Mouse (Mus musculus): Measurements from ENCODE around the gene Ins2. TPM values are rescaled to one million over a fixed set of nuclear protein-coding genes. Genes with fewer than 3 reads are reported as not detected.
A peak's percentile ranks its signal among the peaks of the same experiment; 100 is the strongest.

Gene Ins2
- polyA plus RNA-seq, 1 experiment, result not detected

- TF ChIP-seq POLR2A (IDR thresholded peaks at IDR 0.05; ENCODE audit: borderline replicate concordance, extremely low read depth, low read depth, low read length) (no peak), CTCF (IDR thresholded peaks at IDR 0.05; ENCODE audit: insufficient read depth, low read length) (no peak)
- Histone ChIP-seq H3K4me3 (replicated peaks; ENCODE audit: extremely low read depth, low read depth, low read length) (no peak overlapping the region), H3K4me1 (ENCODE audit: control insufficient read depth, insufficient read depth, low read length) (no peaks in the 10 kb centered on the region)
- 92% methylated on average over 4 of the region's 4 CpGs for WGBS
- no peak for DNase-seq
Observed at GRCm38 (mm10) chr7:142666109-142666508, 77.1 kb downstream of the Ins2 start.

DNA sequence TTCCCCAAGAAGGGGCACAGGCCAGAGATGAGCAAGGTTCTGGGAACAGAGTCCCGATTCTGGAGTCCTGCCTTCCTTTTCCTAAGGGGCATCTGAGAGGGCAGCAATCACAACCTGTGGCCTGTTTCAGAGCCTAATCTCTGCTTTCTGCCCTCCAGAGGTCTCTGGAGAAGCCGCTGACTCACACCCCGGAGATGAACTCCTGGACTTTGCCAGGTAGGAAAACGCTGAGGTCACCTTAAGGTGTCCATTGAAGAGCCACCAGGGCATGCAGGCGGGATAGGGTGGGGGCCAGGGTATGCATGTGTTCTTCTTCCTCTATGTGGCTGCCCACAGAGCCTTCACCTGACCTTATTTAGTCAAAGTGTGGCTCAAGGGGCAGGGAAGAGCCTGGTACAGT is 77.8 kb downstream of the Ins2 start:
- Histone ChIP-seq H3K4me1 (ENCODE audit: control insufficient read depth, insufficient read depth, low read length) (no peaks in the 10 kb centered on the region), H3K4me3 (replicated peaks; ENCODE audit: extremely low read depth, low read depth, low read length) (no peak overlapping the region)
- no peak for DNase-seq
- WGBS, result 74% methylated on average over 5 of the region's 5 CpGs
- TF ChIP-seq CTCF (IDR thresholded peaks at IDR 0.05; ENCODE audit: insufficient read depth, low read length), result no peak
- no peak for TF ChIP-seq POLR2A (IDR thresholded peaks at IDR 0.05; ENCODE audit: borderline replicate concordance, extremely low read depth, low read depth, low read length)

- no peaks in the 10 kb centered on the region; the same call in 1 of the 2 replicates for H3K4me1 ChIP-seq (ENCODE audit: control insufficient read depth, insufficient read depth, low read length)
- TF ChIP-seq POLR2A (IDR thresholded peaks at IDR 0.05; ENCODE audit: borderline replicate concordance, extremely low read depth, low read depth, low read length) (no peak), CTCF (IDR thresholded peaks at IDR 0.05; ENCODE audit: insufficient read depth, low read length) (no peak)
- WGBS, result 19% methylated on average over 9 of the region's 9 CpGs
- no peak for DNase-seq
- H3K4me3 ChIP-seq (replicated peaks; ENCODE audit: extremely low read depth, low read depth, low read length), result no peak overlapping the region
Observed at GRCm38 (mm10) chr7:142664465-142665029, 78.6 kb downstream of the Ins2 start.

GRCm38 (mm10) chr7:142663931-142664421 is 79.2 kb downstream of the Ins2 start:
- no peak overlapping the region for H3K4me3 ChIP-seq (replicated peaks; ENCODE audit: extremely low read depth, low read depth, low read length)
- WGBS, result 2% methylated on average over 53 of the region's 53 CpGs
- DNase-seq, result no peak
- no peaks in the 10 kb centered on the region; the same call in 1 of the 2 replicates for H3K4me1 ChIP-seq (ENCODE audit: control insufficient read depth, insufficient read depth, low read length)
- no peak for TF ChIP-seq CTCF (IDR thresholded peaks at IDR 0.05; ENCODE audit: insufficient read depth, low read length)
- no peak for TF ChIP-seq POLR2A (IDR thresholded peaks at IDR 0.05; ENCODE audit: borderline replicate concordance, extremely low read depth, low read depth, low read length)

DNA sequence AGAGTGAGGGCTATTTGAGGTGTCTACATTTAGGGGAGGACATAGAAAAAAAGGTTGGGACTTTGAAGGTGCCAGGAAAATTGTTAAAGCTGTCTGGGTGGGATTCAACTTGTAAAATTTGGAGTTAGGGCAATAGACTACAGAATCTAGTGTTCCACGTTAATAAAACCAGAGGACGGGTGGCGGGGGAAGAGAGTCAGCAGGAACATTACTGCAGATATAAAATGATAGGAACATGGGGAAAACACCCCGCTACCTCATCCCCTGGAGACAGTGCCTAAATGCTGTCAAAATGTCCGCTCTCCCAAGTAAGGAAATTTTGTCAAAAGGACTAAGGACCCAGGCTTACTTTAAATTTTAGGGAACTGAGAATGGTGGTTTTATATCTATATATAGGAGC is 80.0 kb downstream of the Ins2 start:
- DNase-seq, result no peak
- 47% methylated on average over 5 of the region's 5 CpGs for WGBS
- no peak for TF ChIP-seq CTCF (IDR thresholded peaks at IDR 0.05; ENCODE audit: insufficient read depth, low read length)
- no peak for TF ChIP-seq POLR2A (IDR thresholded peaks at IDR 0.05; ENCODE audit: borderline replicate concordance, extremely low read depth, low read depth, low read length)
- no peaks in the 10 kb centered on the region; the same call in none of the 2 replicates for H3K4me1 ChIP-seq (ENCODE audit: control insufficient read depth, insufficient read depth, low read length)
- H3K4me3 ChIP-seq (replicated peaks; ENCODE audit: extremely low read depth, low read depth, low read length), result no peak overlapping the region

DNA sequence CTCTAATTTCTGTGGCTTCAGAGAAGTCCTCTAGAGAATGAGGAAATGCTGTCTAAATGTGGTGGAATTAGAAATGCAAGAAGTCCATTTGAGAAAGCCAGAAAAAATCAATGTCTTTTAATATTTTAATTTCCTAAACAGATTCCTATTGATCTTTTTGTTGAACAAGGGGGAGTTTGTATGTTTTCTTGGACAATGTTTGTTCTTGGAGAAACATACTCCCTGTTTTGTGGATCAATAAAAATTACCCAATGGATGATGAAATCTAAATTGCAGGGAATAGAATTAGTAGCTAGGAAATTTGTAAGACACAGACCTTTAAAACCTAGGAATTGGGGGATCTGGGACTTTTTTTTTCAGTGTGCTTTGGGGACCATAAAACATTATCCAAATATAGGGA is 81.4 kb downstream of the Ins2 start:
- no peak for DNase-seq
- no peaks in the 10 kb centered on the region; the same call in none of the 2 replicates for H3K4me1 ChIP-seq (ENCODE audit: control insufficient read depth, insufficient read depth, low read length)
- TF ChIP-seq POLR2A (IDR thresholded peaks at IDR 0.05; ENCODE audit: borderline replicate concordance, extremely low read depth, low read depth, low read length), result no peak
- no peak for TF ChIP-seq CTCF (IDR thresholded peaks at IDR 0.05; ENCODE audit: insufficient read depth, low read length)
- no peak overlapping the region for H3K4me3 ChIP-seq (replicated peaks; ENCODE audit: extremely low read depth, low read depth, low read length)

DNA sequence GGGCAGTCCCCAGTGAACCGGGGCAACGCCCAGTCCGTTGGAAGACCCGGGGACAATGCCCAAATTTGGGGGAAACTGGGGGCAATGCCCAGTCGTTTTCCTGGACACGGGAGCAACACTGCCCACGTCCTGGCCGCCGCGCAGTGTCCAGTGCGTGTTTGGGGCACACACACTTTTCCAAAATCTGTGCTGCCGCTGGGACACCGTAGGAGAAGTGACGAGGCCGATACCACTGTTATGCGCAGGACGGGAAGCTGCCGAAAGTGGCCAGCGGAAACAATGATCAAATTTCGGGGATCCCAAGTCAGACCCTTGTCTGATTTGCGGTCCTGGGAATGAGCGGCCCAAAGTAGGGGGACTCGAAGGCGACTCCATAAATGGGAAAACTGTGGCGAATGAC is 82.1 kb downstream of the Ins2 start:
- WGBS, result 12% methylated on average over 25 of the region's 25 CpGs
- no peak for DNase-seq
- no peak overlapping the region for H3K4me3 ChIP-seq (replicated peaks; ENCODE audit: extremely low read depth, low read depth, low read length)
- TF ChIP-seq CTCF (IDR thresholded peaks at IDR 0.05; ENCODE audit: insufficient read depth, low read length) (no peak), POLR2A (IDR thresholded peaks at IDR 0.05; ENCODE audit: borderline replicate concordance, extremely low read depth, low read depth, low read length) (no peak)
- H3K4me1 ChIP-seq (ENCODE audit: control insufficient read depth, insufficient read depth, low read length), result no peaks in the 10 kb centered on the region; the same call in none of the 2 replicates

- no peaks in the 10 kb centered on the region; the same call in none of the 2 replicates for H3K4me1 ChIP-seq (ENCODE audit: control insufficient read depth, insufficient read depth, low read length)
- WGBS, result 3% methylated on average over 29 of the region's 29 CpGs
- TF ChIP-seq CTCF (IDR thresholded peaks at IDR 0.05; ENCODE audit: insufficient read depth, low read length), result no peak
- TF ChIP-seq POLR2A (IDR thresholded peaks at IDR 0.05; ENCODE audit: borderline replicate concordance, extremely low read depth, low read depth, low read length), result no peak
- no peak overlapping the region for H3K4me3 ChIP-seq (replicated peaks; ENCODE audit: extremely low read depth, low read depth, low read length)
- no peak for DNase-seq
Observed at GRCm38 (mm10) chr7:142660651-142660945, 82.6 kb downstream of the Ins2 start.

DNA sequence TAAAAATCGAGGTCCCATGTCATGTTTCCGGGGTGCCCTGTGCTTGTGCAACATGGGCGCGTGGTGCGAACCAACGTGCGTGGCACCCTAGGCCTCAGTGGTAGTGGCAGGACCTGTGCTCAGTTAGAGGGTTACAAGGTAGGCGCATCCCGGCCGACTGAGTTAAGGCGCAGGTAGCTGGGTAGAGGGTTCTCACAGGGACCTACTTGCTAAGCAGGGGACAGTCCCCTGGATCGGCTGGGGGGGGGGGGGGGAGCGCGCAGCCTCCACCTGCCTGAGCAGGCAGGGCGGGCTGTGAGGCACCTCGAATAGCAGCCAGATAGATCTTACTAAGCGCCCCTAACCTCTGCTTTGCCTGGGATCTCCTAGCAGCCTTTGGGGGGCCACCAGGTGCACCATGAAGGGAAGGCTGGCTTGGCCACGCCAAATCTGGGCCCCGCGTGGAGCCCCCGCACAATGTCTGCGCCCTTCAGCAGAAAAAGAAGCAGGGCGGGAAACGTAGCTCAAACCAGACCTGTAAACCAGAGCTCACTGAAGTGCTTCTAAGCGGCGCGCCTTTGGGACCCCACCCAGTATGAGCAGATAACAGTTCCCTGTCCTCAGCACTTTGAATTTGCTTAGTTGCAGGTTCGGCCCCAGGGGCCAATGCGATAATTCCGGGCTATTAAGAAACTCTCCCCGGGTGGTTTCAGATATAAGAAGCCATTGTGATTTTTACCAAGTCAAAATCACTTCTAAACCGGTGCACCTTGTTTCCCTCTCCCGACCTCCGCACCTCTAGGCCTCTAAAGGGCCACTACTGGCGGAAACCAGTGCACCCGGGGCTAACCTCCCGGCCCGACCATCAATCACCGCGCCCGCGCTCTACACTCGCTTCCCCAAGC is 83.2 kb downstream of the Ins2 start:
- peak overlapping the region; percentile 48 for H3K4me3 ChIP-seq (replicated peaks; ENCODE audit: extremely low read depth, low read depth, low read length)
- WGBS, result 3% methylated on average over 41 of the region's 43 CpGs
- no peaks in the 10 kb centered on the region; the same call in none of the 2 replicates for H3K4me1 ChIP-seq (ENCODE audit: control insufficient read depth, insufficient read depth, low read length)
- TF ChIP-seq POLR2A (IDR thresholded peaks at IDR 0.05; ENCODE audit: borderline replicate concordance, extremely low read depth, low read depth, low read length) (no peak), CTCF (IDR thresholded peaks at IDR 0.05; ENCODE audit: insufficient read depth, low read length) (no peak)
- no peak for DNase-seq
